Mouse (Mus musculus) intestine, embryonic 16.5 days (tissue): Measurements from ENCODE around the gene Ccm2l. TPM values are rescaled to one million over a fixed set of nuclear protein-coding genes. Genes with fewer than 3 reads are reported as not detected.

Source experiments
- ATAC-seq: fragments of 200-750 bp; cut with Nextera tagmentation; 2 replicates; pipeline ENCODE4 v1.8.0; 2017; ENCODE audit warnings: moderate TSS enrichment, moderate library complexity
- H3K27ac ChIP-seq: fragments of 300-500 bp; sonication (generic); 2 replicates; pipeline ENCODE4 v1.5.1; 2014; ENCODE audit warnings: mild to moderate bottlenecking, low read length
- H3K27me3 ChIP-seq: fragments of 300-500 bp; sonication (generic); replicated peaks from 2 replicates; pipeline ENCODE4 v1.6.1; 2014; ENCODE audit warnings: low read length, control low read depth, mixed read lengths; ENCODE audit not compliant: control insufficient read depth, insufficient read depth
- H3K36me3 ChIP-seq: fragments of 300-500 bp; sonication (generic); 2 replicates; pipeline ENCODE4 v1.6.1; 2014; ENCODE audit warnings: low read length, control low read depth; ENCODE audit not compliant: control insufficient read depth, insufficient read depth
- H3K4me1 ChIP-seq: fragments of 300-500 bp; sonication (generic); 2 replicates; pipeline ENCODE4 v1.6.1; 2014; ENCODE audit warnings: low read length, control low read depth, mixed read lengths; ENCODE audit not compliant: control insufficient read depth, insufficient read depth
- H3K4me2 ChIP-seq: fragments of 300-500 bp; sonication (generic); 2 replicates; pipeline ENCODE4 v1.6.1; 2014; ENCODE audit warnings: low read depth, low read length, control low read depth
- H3K4me3 ChIP-seq: fragments of 300-500 bp; sonication (generic); 2 replicates; pipeline ENCODE4 v1.5.1; 2014; ENCODE audit warnings: mild to moderate bottlenecking, low read length
- H3K9ac ChIP-seq: fragments of 300-500 bp; sonication (generic); 2 replicates; pipeline ENCODE4 v1.6.1; 2014; ENCODE audit warnings: low read depth, low read length
- H3K9me3 ChIP-seq: fragments of 300-500 bp; sonication (generic); 2 replicates; pipeline ENCODE4 v1.6.1; 2016; ENCODE audit warnings: low read length, control low read depth; ENCODE audit not compliant: control insufficient read depth
- WGBS: fragments of 180-500 bp; shearing (Covaris S2); extraction: QIAGEN DNeasy Blood & Tissue Kit; methylation state at CpG from one replicate; pipeline ENCODE4 v1.1.7; 2014; 5-methylcytosine and 5-hydroxymethylcytosine counted together
- polyA plus RNA-seq: library from polyadenylated mRNA; unstranded; fragments of >200 nt; fragmentation: Nextera tagmentation; extraction: Ambion mirVana; gene quantifications from 2 replicates; pipeline ENCODE4 v1.2.1, GENCODE M21; 2015

The Ccm2l gene
- polyA plus RNA-seq, 1 experiment from 2014 or later = 0.92 TPM

GRCm38 (mm10) chr2:153066991-153067390, 1.2 kb downstream of the Ccm2l start:
- Histone ChIP-seq H3K27me3 (peaks cover 36% of the 10 kb centered on the region), H3K27ac (no peak overlapping the region), H3K4me2 (no peak overlapping the region), H3K9me3 (no peaks in the 10 kb centered on the region), H3K4me3 (no peak overlapping the region), H3K4me1 (peaks cover 7% of the 10 kb centered on the region; the same call in 1 of the 2 replicates), H3K36me3 (no peaks in the 10 kb centered on the region), H3K9ac (no peak overlapping the region)
- WGBS = 42% methylated on average over 6 of the region's 6 CpGs
- no peak for ATAC-seq

DNA sequence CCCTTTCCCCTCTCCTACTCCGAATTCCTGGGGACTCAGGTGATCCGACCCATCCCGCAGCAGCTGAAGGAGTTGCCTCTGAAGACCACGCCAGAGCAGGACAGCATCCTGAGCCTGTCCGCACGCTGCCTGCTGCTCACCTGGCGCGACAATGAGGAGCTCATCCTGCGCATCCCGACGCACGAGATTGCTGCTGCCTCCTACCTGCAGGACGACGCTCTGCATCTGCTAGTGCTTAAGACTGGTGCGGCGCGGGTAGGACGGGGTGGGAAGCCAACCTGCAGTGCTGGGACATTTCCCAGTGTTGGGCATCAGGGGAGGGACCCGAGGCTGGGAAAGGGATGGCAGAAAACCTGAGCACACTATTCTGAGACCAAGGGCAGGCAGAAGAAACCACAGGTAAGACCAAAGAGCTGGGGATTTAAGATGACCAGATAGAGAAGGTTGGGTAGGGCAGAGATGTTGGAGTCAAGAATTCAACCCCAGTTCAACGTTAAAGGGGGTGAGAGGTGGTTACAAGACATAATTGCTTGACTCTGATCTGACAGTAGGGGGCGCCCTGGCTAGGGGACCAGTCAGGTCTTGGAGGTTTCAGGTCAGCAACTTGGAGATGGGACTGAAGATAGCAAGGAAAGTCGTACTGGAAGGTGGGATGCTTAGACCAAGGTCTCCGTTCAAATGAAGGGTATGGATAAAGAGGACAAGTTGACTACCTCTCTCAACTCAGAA, 5.2 kb downstream of the Ccm2l start:
- H3K36me3 ChIP-seq = no peaks in the 10 kb centered on the region
- peaks cover 54% of the 10 kb centered on the region for H3K27me3 ChIP-seq
- no peak overlapping the region for H3K4me2 ChIP-seq
- no peak overlapping the region for H3K27ac ChIP-seq
- peaks cover 8% of the 10 kb centered on the region; the same call in 1 of the 2 replicates for H3K4me1 ChIP-seq
- H3K4me3 ChIP-seq = no peak overlapping the region
- no peak overlapping the region for H3K9ac ChIP-seq
- H3K9me3 ChIP-seq = no peaks in the 10 kb centered on the region
- 13% methylated on average over 23 of the region's 23 CpGs for WGBS
- no peak for ATAC-seq

DNA sequence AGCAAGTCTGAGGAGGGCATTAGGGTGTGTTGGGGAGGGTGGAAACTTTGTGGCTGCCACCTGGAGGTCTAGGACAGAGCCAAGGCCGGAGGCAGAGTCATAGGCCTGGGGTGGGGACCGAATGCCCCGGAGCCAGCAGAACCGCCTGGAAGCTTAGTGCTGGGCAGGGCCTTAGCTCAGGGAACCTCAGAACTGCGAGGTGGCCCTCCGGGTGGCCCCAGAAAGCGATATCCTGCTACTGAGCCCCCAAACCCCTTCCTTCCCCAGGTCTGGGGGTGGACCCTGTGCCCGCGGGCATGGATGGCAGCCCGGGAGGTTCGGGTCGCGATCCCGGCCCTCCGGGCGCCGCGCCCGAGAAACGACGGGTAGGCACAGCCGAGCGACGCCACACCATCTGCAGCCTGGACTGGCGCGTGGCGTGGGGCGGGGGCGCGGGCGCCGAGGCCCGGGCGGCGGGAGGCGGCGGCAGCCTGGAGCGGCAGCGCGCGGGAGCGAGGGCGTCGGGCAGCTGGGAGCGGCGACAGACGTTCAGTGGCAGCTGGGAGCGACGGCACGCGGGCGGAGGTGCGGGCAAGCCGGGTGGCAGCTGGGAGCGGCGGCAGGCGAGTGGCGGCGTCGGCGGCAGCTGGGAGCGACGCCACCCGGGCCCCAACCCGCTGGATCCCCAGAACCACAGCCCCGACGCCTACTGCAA, 5.9 kb downstream of the Ccm2l start:
- 7% methylated on average over 62 of the region's 67 CpGs for WGBS
- Histone ChIP-seq H3K27ac (no peak overlapping the region), H3K4me3 (peak overlapping the region; percentile 38), H3K9me3 (no peaks in the 10 kb centered on the region), H3K4me1 (peaks cover 8% of the 10 kb centered on the region; the same call in 1 of the 2 replicates), H3K27me3 (peaks cover 54% of the 10 kb centered on the region), H3K36me3 (no peaks in the 10 kb centered on the region), H3K9ac (peak overlapping the region; percentile 51; the same call in 1 of the 2 replicates), H3K4me2 (peak overlapping the region; percentile 62)
- no peak for ATAC-seq

DNA sequence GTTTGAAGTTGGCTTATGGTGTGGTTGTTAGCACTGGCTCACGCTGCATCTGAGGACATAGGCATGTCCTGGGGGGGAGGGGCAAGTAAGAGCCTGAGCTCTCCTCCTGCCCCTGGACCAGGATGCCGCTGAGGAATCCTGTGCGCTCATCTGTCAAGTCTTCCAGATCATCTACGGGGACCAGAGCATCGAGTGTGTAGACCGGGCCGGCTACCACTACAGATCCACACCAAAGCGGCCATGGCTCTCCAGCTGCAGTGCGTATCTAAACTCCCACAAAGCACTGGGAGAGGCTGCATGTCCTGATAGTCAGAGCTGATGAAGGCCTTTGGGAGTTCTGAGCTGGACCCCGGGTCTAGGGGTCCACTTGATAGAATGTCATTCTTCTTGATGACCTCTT, 8.9 kb downstream of the Ccm2l start:
- no peaks in the 10 kb centered on the region for H3K9me3 ChIP-seq
- ATAC-seq = no peak

DNA sequence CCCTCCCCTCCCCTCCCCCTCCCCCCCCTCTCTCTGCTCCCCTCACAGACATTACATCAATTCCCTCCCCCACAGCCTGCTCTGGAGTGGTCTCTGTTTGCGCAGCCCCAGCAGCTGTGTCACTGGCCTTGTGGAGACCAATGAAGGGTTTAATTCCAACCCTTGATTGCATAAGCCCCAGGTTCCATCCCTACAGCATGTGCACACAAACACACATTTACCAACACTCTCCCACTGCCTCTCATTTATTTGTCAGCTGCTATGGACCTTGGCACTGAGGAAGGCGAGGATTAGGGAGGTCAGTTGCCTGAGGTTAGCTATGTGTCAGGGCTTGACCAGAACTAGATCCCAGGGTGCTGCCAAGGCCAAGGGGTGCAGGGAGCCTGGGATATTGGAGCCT, 10.2 kb downstream of the Ccm2l start:
- Histone ChIP-seq H3K9ac (no peak overlapping the region), H3K9me3 (no peaks in the 10 kb centered on the region), H3K4me2 (no peak overlapping the region), H3K36me3 (no peaks in the 10 kb centered on the region), H3K27me3 (peaks cover 28% of the 10 kb centered on the region), H3K4me3 (no peak overlapping the region), H3K4me1 (peaks cover 8% of the 10 kb centered on the region; the same call in 1 of the 2 replicates), H3K27ac (no peak overlapping the region)
- WGBS = 63% methylated on average over 2 of the region's 2 CpGs
- no peak for ATAC-seq

More for the DNA sequence above, 8.9 kb downstream of the Ccm2l start:
- H3K9ac ChIP-seq = no peak overlapping the region
- peaks cover 8% of the 10 kb centered on the region; the same call in 1 of the 2 replicates for H3K4me1 ChIP-seq
- no peak overlapping the region for H3K4me3 ChIP-seq
- no peak overlapping the region for H3K4me2 ChIP-seq
- H3K27me3 ChIP-seq = peaks cover 41% of the 10 kb centered on the region
- no peak overlapping the region for H3K27ac ChIP-seq
- H3K36me3 ChIP-seq = no peaks in the 10 kb centered on the region
- WGBS = 85% methylated on average over 10 of the region's 10 CpGs

- no peak for ATAC-seq
- no peak overlapping the region for H3K27ac ChIP-seq
- 35% methylated on average over 32 of the region's 32 CpGs for WGBS
- no peaks in the 10 kb centered on the region for H3K36me3 ChIP-seq
- H3K27me3 ChIP-seq = no peaks in the 10 kb centered on the region
- no peak overlapping the region for H3K4me2 ChIP-seq
- H3K4me1 ChIP-seq = no peaks in the 10 kb centered on the region
- no peak overlapping the region for H3K4me3 ChIP-seq
- no peak overlapping the region for H3K9ac ChIP-seq
- no peaks in the 10 kb centered on the region for H3K9me3 ChIP-seq
Measured at GRCm38 (mm10) chr2:153080841-153081523, 15.2 kb downstream of the Ccm2l start.

GRCm38 (mm10) chr2:153081866-153082265, 16.1 kb downstream of the Ccm2l start:
- no peaks in the 10 kb centered on the region for H3K36me3 ChIP-seq
- no peaks in the 10 kb centered on the region for H3K27me3 ChIP-seq
- no peak overlapping the region for H3K27ac ChIP-seq
- H3K4me3 ChIP-seq = no peak overlapping the region
- ATAC-seq = no peak
- 72% methylated on average over 6 of the region's 6 CpGs for WGBS
- no peak overlapping the region for H3K4me2 ChIP-seq
- H3K9ac ChIP-seq = no peak overlapping the region
- H3K4me1 ChIP-seq = no peaks in the 10 kb centered on the region
- no peaks in the 10 kb centered on the region for H3K9me3 ChIP-seq

GRCm38 (mm10) chr2:153083275-153083674, 17.5 kb downstream of the Ccm2l start:
- no peaks in the 10 kb centered on the region for H3K36me3 ChIP-seq
- no peaks in the 10 kb centered on the region for H3K4me1 ChIP-seq
- WGBS = 74% methylated on average over 8 of the region's 8 CpGs
- no peak overlapping the region for H3K27ac ChIP-seq
- ATAC-seq = no peak
- no peak overlapping the region for H3K4me3 ChIP-seq
- H3K27me3 ChIP-seq = no peaks in the 10 kb centered on the region
- no peaks in the 10 kb centered on the region for H3K9me3 ChIP-seq
- no peak overlapping the region for H3K4me2 ChIP-seq
- H3K9ac ChIP-seq = no peak overlapping the region

GRCm38 (mm10) chr2:153083824-153084223, 18.1 kb downstream of the Ccm2l start:
- WGBS = 77% methylated on average over 4 of the region's 4 CpGs
- no peak for ATAC-seq
- no peak overlapping the region for H3K4me3 ChIP-seq
- no peak overlapping the region for H3K9ac ChIP-seq
- H3K27ac ChIP-seq = no peak overlapping the region
- no peaks in the 10 kb centered on the region for H3K36me3 ChIP-seq
- H3K4me2 ChIP-seq = no peak overlapping the region
- no peaks in the 10 kb centered on the region for H3K9me3 ChIP-seq
- no peaks in the 10 kb centered on the region for H3K27me3 ChIP-seq
- no peaks in the 10 kb centered on the region for H3K4me1 ChIP-seq
